Mouse (Mus musculus) stomach, embryonic 16.5 days (tissue): ENCODE measurements around the gene Celf6. TPM values are rescaled to one million over a fixed set of nuclear protein-coding genes. Genes with fewer than 3 reads are reported as not detected.
A peak's percentile ranks its signal among the peaks of the same experiment; 100 is the strongest.

ENCODE experiments used
- ATAC-seq: fragments of 200-750 bp; cut with Nextera tagmentation; 2 replicates; pipeline ENCODE4 v1.8.0; 2017; ENCODE audit warnings: moderate number of reproducible peaks, moderate TSS enrichment; ENCODE audit not compliant: insufficient read depth, low FRiP score
- H3K27ac ChIP-seq: fragments of 300-500 bp; sonication (generic); 2 replicates; pipeline ENCODE4 v1.5.1; 2014; ENCODE audit warnings: low read length
- H3K27me3 ChIP-seq: fragments of 300-500 bp; sonication (generic); 2 replicates; pipeline ENCODE4 v1.6.1; 2014; ENCODE audit warnings: low read length, control low read depth, mixed read lengths; ENCODE audit not compliant: control insufficient read depth, insufficient read depth
- H3K36me3 ChIP-seq: fragments of 300-500 bp; sonication (generic); 2 replicates; pipeline ENCODE4 v1.6.1; 2014; ENCODE audit warnings: low read length; ENCODE audit not compliant: control insufficient read depth, insufficient read depth
- H3K4me1 ChIP-seq: fragments of 300-500 bp; sonication (generic); 2 replicates; pipeline ENCODE4 v1.6.1; 2014; ENCODE audit warnings: low read length, control low read depth, mixed read lengths; ENCODE audit not compliant: control insufficient read depth, insufficient read depth
- H3K4me2 ChIP-seq: fragments of 300-500 bp; sonication (generic); 2 replicates; pipeline ENCODE4 v1.6.1; 2014; ENCODE audit warnings: low read depth, low read length, mixed read lengths
- H3K4me3 ChIP-seq: fragments of 300-500 bp; sonication (generic); replicated peaks from 2 replicates; pipeline ENCODE4 v1.5.1; 2014; ENCODE audit warnings: mild to moderate bottlenecking, low read length
- H3K9ac ChIP-seq: fragments of 300-500 bp; sonication (generic); 2 replicates; pipeline ENCODE4 v1.6.1; 2014; ENCODE audit warnings: low read length
- H3K9me3 ChIP-seq: fragments of 300-500 bp; sonication (generic); replicated peaks from 2 replicates; pipeline ENCODE4 v1.6.1; 2016; ENCODE audit warnings: low read length, control low read depth; ENCODE audit not compliant: control insufficient read depth
- WGBS: fragments of 180-500 bp; shearing (Covaris S2); extraction: QIAGEN DNeasy Blood & Tissue Kit; methylation state at CpG from one replicate; pipeline ENCODE4 v1.1.7; 2014; 5-methylcytosine and 5-hydroxymethylcytosine counted together
- polyA plus RNA-seq: library from polyadenylated mRNA; unstranded; fragments of >200 nt; fragmentation: Nextera tagmentation; extraction: Ambion mirVana; gene quantifications from 2 replicates; pipeline ENCODE4 v1.2.1, GENCODE M21; 2015

Celf6 gene
- 2.7 and 2.8 TPM in 2 replicates for polyA plus RNA-seq

DNA sequence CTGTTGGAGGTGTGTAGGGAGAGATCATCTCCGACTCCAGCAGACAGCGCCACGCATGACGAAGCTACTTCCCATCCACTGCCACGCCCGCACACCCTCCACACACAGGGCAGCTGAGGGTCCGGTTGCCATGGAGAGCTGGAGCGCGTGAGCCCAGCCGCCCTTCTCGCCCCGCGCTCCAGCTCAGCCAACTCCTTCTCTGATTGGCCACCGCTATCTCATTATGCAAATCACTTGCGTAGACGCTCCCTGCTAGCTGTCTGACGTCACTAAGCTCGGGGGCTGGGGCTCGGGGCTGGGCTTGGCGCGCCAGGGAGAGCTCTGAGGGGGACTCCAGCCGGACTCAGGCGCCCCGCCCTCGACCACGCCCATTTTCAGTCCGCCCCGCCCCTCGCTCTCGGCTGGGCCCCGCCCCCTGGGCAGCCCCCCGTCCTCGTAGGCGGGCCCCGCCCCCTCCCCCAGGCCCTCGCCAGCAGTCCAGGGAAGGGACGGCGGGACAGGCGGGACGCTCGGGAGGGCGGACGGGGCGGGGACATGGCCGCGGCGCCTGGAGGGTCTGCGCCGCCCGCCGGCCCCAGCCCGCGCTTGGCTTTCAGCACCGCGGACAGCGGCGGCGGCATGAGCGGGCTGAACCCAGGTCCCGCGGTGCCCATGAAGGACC is at the start of gene Celf6:
Gene Celf6 (plus strand): TSS at position 74 of the 661 bp plus-strand sequence.
- H3K9me3 ChIP-seq, result no peaks in the 10 kb centered on the region
- H3K36me3 ChIP-seq, result no peaks in the 10 kb centered on the region
- no peak within 1 kb of the TSS for H3K9ac ChIP-seq
- 0 out of 2 replicates have a peak, but pooled peaks cover 3% of the 10 kb centered on the region for H3K27me3 ChIP-seq
- H3K4me1 ChIP-seq, result peaks cover 5% of the 10 kb centered on the region; the same call in 1 of the 2 replicates
- WGBS, result under 1% methylated on average over 55 of the region's 61 CpGs
- peak within 1 kb of the TSS; percentile 46 for H3K4me3 ChIP-seq
- peak within 1 kb of the TSS; percentile 61 for H3K4me2 ChIP-seq
- no peak within 1 kb of the TSS for H3K27ac ChIP-seq
- peak; percentile 98 for ATAC-seq

DNA sequence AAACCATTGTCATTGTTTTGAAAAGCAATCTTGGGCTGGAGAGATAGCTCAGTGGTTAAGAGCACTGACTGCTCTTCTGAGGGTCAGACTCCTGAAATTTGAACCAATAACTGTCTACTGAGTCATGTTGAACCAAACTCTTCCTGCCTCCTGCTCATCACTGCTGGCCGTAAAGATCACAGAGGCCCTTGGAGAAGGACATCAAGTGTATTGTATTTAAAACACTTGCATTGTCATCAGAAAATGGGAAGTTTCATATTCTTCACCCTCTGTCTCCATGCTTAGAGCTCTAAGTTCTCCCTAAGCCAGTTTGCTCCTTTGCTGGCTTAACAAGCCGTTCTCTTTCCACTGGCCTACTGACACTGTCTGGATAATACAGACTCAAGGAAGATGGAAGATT is 49.4 kb upstream of the Celf6 start:
- no peaks in the 10 kb centered on the region for H3K9me3 ChIP-seq
- no peaks in the 10 kb centered on the region for H3K36me3 ChIP-seq
- 79% methylated on average over 2 of the region's 2 CpGs for WGBS
- H3K4me2 ChIP-seq, result no peak overlapping the region
- no peaks in the 10 kb centered on the region for H3K4me1 ChIP-seq
- no peak overlapping the region for H3K9ac ChIP-seq
- no peak overlapping the region for H3K4me3 ChIP-seq
- H3K27ac ChIP-seq, result no peak overlapping the region
- no peaks in the 10 kb centered on the region for H3K27me3 ChIP-seq
- no peak for ATAC-seq

DNA sequence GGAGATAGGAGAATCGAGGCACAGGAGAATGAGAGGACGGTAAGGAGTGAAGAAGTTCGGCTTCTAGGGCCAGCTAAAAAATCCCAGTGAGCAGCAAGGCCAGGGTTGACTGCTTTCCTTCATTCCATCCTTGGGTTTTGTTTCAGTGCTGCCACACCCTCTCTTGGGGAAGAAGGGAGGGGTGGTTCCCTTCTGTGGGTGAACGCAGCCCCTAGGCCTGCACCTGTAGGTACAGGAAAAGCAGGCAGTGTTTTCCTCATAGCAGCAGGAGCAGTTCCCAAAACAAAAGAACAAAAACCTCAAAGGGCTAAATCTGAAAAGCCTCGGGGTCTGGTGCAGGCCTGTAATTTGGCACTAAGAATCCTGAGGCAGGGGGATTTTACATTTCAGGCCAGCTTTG is 46.1 kb upstream of the Celf6 start:
- no peak overlapping the region for H3K27ac ChIP-seq
- WGBS, result 46% methylated on average over 5 of the region's 5 CpGs
- H3K4me2 ChIP-seq, result no peak overlapping the region
- H3K27me3 ChIP-seq, result no peaks in the 10 kb centered on the region
- no peaks in the 10 kb centered on the region for H3K4me1 ChIP-seq
- H3K9ac ChIP-seq, result no peak overlapping the region
- H3K4me3 ChIP-seq, result no peak overlapping the region
- H3K36me3 ChIP-seq, result no peaks in the 10 kb centered on the region
- H3K9me3 ChIP-seq, result no peaks in the 10 kb centered on the region
- no peak for ATAC-seq

DNA sequence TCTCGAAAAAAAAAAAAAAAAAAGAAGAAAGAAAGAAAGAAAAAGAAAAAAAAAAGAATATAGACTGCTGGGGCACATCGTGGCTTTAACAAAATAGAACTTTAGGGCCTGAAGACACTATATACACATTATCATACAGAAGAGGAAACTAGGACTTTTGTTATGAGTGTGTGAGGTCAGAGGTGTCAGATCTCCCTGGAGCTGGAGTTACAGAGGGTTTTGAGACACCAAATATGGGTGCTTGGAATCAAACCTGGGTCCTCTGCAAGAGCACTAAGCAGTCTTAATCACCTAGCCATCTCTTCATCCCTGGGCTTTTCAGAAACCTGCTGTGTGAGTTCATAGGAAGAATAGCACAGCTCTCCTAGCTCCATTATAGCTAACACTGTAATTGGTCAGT is 44.3 kb upstream of the Celf6 start:
- Histone ChIP-seq H3K27me3 (peaks cover 5% of the 10 kb centered on the region; the same call in 1 of the 2 replicates), H3K27ac (no peak overlapping the region), H3K9me3 (no peaks in the 10 kb centered on the region), H3K36me3 (no peaks in the 10 kb centered on the region), H3K4me3 (no peak overlapping the region), H3K9ac (no peak overlapping the region), H3K4me2 (no peak overlapping the region), H3K4me1 (no peaks in the 10 kb centered on the region)
- no peak for ATAC-seq
- 73% methylated on average over 2 of the region's 2 CpGs for WGBS

DNA sequence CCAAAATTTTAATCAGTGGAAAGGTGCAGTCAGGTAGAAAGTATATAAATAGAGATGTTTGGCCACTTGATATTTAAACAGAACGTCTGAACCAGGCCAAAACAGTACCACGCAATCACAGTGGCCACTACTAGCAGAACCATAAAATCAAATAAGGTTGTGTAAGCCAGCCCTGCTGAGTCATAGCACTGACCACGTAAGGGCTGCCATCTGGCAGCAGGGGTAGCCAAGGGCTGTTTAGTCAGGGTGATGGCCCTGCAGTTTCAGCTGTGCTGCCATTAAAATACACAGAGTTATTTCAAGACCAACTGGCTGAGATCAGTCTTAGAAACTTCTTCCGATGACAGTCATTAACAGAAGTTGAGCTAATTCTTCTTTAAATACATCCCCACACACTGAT is 43.8 kb upstream of the Celf6 start:
- H3K4me1 ChIP-seq, result no peaks in the 10 kb centered on the region
- H3K27ac ChIP-seq, result no peak overlapping the region
- no peak overlapping the region for H3K4me2 ChIP-seq
- peaks cover 5% of the 10 kb centered on the region; the same call in 1 of the 2 replicates for H3K27me3 ChIP-seq
- no peaks in the 10 kb centered on the region for H3K9me3 ChIP-seq
- ATAC-seq, result no peak
- no peaks in the 10 kb centered on the region for H3K36me3 ChIP-seq
- H3K9ac ChIP-seq, result no peak overlapping the region
- no peak overlapping the region for H3K4me3 ChIP-seq
- whole genome bisulfite sequencing, result 68% methylated on average over 4 of the region's 4 CpGs

DNA sequence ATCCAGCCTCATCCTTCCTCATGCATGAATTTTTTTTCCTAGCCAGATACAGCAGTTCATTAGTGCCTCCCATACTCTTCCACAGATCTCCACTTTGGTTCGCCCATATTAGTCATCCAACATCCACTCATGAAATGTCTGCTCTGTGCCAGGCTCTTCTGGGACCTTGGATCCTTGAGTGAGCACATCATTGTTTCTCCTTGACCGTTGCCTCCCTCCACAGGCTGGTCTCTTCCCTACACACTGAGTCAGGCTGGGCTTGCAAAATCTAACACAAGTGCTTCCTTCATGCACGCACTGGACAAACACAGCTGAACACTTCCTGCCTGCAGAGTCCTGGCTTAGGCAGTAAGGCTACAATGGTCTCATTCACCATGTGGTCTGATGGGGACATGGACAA is 40.1 kb upstream of the Celf6 start:
- Histone ChIP-seq H3K4me2 (no peak overlapping the region), H3K4me1 (peaks cover 7% of the 10 kb centered on the region), H3K36me3 (no peaks in the 10 kb centered on the region), H3K4me3 (no peak overlapping the region), H3K27ac (no peak overlapping the region), H3K9me3 (no peaks in the 10 kb centered on the region), H3K27me3 (peaks cover 5% of the 10 kb centered on the region; the same call in 1 of the 2 replicates), H3K9ac (no peak overlapping the region)
- 70% methylated on average over 3 of the region's 3 CpGs for WGBS
- no peak for ATAC-seq

DNA sequence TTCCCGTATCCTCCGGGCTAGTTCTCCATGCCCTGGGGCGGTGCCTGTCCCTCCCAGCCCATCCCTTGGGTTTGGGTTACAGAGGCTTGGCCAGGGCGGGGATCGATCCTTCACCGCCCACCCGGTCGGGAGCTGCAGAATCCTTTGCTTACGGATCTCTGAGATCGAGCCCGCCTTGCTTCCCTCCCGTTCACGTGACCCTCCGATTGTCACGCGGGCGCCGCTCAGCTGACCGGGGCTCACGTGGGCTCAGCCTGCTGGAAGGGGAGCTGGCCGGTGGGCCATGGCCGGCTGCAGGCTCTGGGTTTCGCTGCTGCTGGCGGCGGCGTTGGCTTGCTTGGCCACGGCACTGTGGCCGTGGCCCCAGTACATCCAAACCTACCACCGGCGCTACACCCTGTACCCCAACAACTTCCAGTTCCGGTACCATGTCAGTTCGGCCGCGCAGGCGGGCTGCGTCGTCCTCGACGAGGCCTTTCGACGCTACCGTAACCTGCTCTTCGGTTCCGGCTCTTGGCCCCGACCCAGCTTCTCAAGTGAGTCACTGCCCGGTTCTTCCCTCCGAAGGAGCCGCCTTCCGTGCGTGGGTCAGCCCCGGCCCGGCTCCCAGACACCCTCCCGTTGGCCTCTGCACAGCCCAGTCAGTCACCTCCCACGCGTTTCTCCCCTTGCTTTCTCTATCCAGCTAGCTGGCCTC is 38.1 kb upstream of the Celf6 start, which contains the start of the genes Hexa and Tmem202:
Gene Hexa (plus strand): TSS at position 100 of the 697 bp plus-strand sequence.
Gene Tmem202 (minus strand): TSS at position 407 of the 697 bp plus-strand sequence.
- Histone ChIP-seq H3K4me3 (peak within 1 kb of the TSS; percentile 72), H3K9ac (peak within 1 kb of the TSS; percentile 76), H3K27ac (0 out of 2 replicates have a peak within 1 kb of the TSS, but pooled peaks have one; percentile 9), H3K4me2 (peak within 1 kb of the TSS; percentile 91), H3K27me3 (peaks cover 5% of the 10 kb centered on the region; the same call in 1 of the 2 replicates), H3K36me3 (no peaks in the 10 kb centered on the region), H3K9me3 (no peaks in the 10 kb centered on the region), H3K4me1 (peaks cover 7% of the 10 kb centered on the region)
- WGBS, result 1% methylated on average over 55 of the region's 55 CpGs
- ATAC-seq, result peak; percentile 93

DNA sequence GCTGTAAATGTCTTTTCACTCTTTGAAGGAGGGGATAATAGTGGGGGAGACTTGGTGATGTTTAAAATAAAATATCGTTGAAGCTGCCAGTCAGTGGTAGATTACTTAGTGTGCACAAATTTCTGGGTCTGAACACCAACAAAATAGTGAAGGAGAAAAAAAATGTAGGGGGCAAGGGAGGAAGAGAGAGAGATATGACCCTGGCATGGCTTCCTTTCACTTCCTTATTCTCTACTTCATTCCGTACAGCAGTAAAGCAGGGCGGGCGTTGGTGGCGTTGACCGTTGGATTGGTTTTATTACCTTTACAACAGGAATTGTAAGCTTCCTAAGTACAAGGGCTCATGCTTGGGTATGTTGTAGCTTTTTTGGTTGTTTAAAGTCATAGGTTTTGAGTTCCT is 36.1 kb upstream of the Celf6 start:
- WGBS, result 89% methylated on average over 6 of the region's 6 CpGs
- no peak overlapping the region for H3K27ac ChIP-seq
- 0 out of 2 replicates have a peak overlapping the region, but pooled peaks have one; percentile 1 for H3K4me2 ChIP-seq
- peaks cover 5% of the 10 kb centered on the region; the same call in 1 of the 2 replicates for H3K27me3 ChIP-seq
- H3K4me3 ChIP-seq, result no peak overlapping the region
- H3K9ac ChIP-seq, result no peak overlapping the region
- H3K9me3 ChIP-seq, result no peaks in the 10 kb centered on the region
- H3K36me3 ChIP-seq, result no peaks in the 10 kb centered on the region
- no peak for ATAC-seq
- peaks cover 7% of the 10 kb centered on the region for H3K4me1 ChIP-seq

DNA sequence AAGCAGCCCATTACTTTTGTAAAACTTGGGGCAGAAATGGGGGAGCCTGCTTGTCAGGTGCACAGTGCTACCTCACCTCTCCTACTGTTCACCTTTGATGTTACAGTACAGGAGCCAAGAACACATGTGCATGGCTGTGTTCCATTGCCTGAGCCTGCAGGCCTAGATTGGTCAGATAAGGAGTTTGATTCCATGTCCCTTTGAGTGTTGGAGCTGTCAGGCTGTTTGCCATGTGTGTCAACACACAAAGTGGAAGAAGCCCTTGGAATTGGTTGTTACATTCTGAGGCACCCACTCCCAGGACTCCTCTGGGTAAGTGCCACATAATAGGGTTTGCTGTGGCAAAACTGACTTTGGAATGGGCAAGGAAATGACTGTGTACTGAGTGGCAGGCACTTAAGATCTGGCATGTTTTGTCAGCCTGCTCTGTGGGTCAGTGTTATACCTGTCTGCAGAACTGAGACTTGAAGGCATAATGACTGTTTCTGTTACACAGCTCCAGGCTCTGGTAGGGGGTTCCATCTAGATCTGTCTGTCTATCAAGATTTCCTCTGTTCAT is 34.9 kb upstream of the Celf6 start:
- H3K27me3 ChIP-seq, result peaks cover 4% of the 10 kb centered on the region; the same call in 1 of the 2 replicates
- no peak overlapping the region for H3K4me3 ChIP-seq
- peaks cover 9% of the 10 kb centered on the region for H3K4me1 ChIP-seq
- H3K4me2 ChIP-seq, result no peak overlapping the region
- H3K27ac ChIP-seq, result no peak overlapping the region
- H3K9me3 ChIP-seq, result no peaks in the 10 kb centered on the region
- no peaks in the 10 kb centered on the region for H3K36me3 ChIP-seq
- no peak overlapping the region for H3K9ac ChIP-seq
- no peak for ATAC-seq
